ENCODE assay signal across 8 mouse cellular contexts in the genomic region with DNA sequence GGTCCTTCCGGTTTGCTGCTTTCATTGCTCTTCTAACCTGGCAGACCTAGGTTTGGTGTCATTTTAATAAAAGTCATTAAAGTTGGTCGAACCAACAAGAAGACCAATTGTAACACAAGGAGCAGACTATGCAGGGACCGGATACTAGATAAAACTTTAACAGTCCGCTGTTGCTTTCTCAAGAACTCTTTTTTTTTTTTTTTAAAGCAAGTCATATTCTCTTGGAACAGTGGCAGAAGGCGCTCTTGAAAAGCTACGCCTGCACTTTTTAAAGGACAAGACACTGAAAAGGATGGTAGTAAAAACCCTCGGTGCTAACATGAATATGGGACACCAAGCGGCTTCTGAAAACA. TPM values are rescaled to one million over a fixed set of nuclear protein-coding genes. Genes with fewer than 3 reads are reported as not detected.
DNase-seq lines count a peak whose midpoint lies in the region; ATAC-seq and TF ChIP-seq lines count a peak whose summit lies in the region.

No protein-coding gene starts in this region.

- TF ChIP-seq CTCF in forebrain, postnatal 0 days (IDR thresholded peaks at IDR 0.05; ENCODE audit: low read depth), result no peak

- H3K36me3 ChIP-seq in heart, embryonic 12.5 days, result peaks cover 16% of the 10 kb centered on the region
- no peaks in the 10 kb centered on the region; the same call in 1 of the 2 replicates for H3K36me3 ChIP-seq in ES-E14 (ENCODE audit: control insufficient read depth, insufficient read depth, low read length, poor library complexity, severe bottlenecking)
- no peaks in the 10 kb centered on the region for H3K36me3 ChIP-seq in forebrain, postnatal 0 days (ENCODE audit: insufficient read depth)
- H3K36me3 ChIP-seq in macrophage (ENCODE audit: inconsistent target), result peaks cover 12% of the 10 kb centered on the region; the same call in 1 of the 2 replicates

- H3K27ac ChIP-seq in heart, embryonic 12.5 days (ENCODE audit: poor library complexity, severe bottlenecking), result peak overlapping the region; percentile 88
- H3K27ac ChIP-seq in ES-E14 (ENCODE audit: insufficient read depth, low read depth, low read length, poor library complexity, severe bottlenecking), result no peak overlapping the region
- H3K27ac ChIP-seq in forebrain, postnatal 0 days (ENCODE audit: low read depth, low read length), result peak overlapping the region; percentile 58
- H3K27ac ChIP-seq in macrophage, result peak overlapping the region; percentile 72

- WGBS in heart, embryonic 12.5 days, result 6% methylated on average over 8 of the region's 8 CpGs
- WGBS in forebrain, postnatal 0 days, result 6% methylated on average over 8 of the region's 8 CpGs
- under 1% methylated on average over 8 of the region's 8 CpGs for WGBS in macrophage (ENCODE audit: missing documents)

- H3K4me1 ChIP-seq in heart, embryonic 12.5 days (replicated peaks), result peaks cover 11% of the 10 kb centered on the region
- H3K4me1 ChIP-seq in ES-E14 (ENCODE audit: control insufficient read depth in 2 of 2, insufficient read depth in 2 of 2, low read length in 2 of 2, poor library complexity in 1 of 2), result 0 out of 4 replicates have a peak, but pooled peaks cover 0 to 2% of the 10 kb centered on the region in 2 experiments
- no peaks in the 10 kb centered on the region for H3K4me1 ChIP-seq in forebrain, postnatal 0 days (ENCODE audit: insufficient read depth)

- H3K9ac ChIP-seq in heart, embryonic 12.5 days, result peak overlapping the region; percentile 85
- H3K9ac ChIP-seq in ES-E14 (ENCODE audit: insufficient read depth, low read depth, low read length, poor library complexity, severe bottlenecking), result peak overlapping the region; percentile 83
- peak overlapping the region; percentile 64 for H3K9ac ChIP-seq in forebrain, postnatal 0 days

- no peak for ATAC-seq in heart, embryonic 12.5 days (ENCODE audit: insufficient number of reproducible peaks, low FRiP score)
- no peak for ATAC-seq in forebrain, postnatal 0 days

- H3K9me3 ChIP-seq in heart, embryonic 12.5 days (replicated peaks), result no peaks in the 10 kb centered on the region
- H3K9me3 ChIP-seq in ES-E14 (ENCODE audit: control insufficient read depth, insufficient read depth, low read depth, low read length), result no peaks in the 10 kb centered on the region
- H3K9me3 ChIP-seq in forebrain, postnatal 0 days (ENCODE audit: low read length), result no peaks in the 10 kb centered on the region

- DNase-seq in heart, postnatal 10 days, result no peak
- DNase-seq in ES-E14 (ENCODE audit: low read depth, low spot score) (no peak), MN1 (ENCODE audit: low spot score) (no peak)
- DNase-seq in forebrain, postnatal 0 days, result no peak
- DNase-seq in retina, embryonic 14.5 days (ENCODE audit: low spot score), result no peak
- DNase-seq in gastrocnemius, postnatal 10 days, result no peak

- peak overlapping the region; percentile 85 for H3K4me3 ChIP-seq in heart, embryonic 12.5 days
- H3K4me3 ChIP-seq in ES-E14 (ENCODE audit: insufficient read depth in 1 of 2, low read depth in 1 of 2, low read length in 2 of 2, poor library complexity in 1 of 2, severe bottlenecking in 1 of 2) (peak overlapping the region; percentile 91 to 98), macrophage (ENCODE audit: inconsistent target) (peak overlapping the region; percentile 89)
- peak overlapping the region; percentile 74 for H3K4me3 ChIP-seq in forebrain, postnatal 0 days (ENCODE audit: low read depth, low read length)

- in situ Hi-C loops in ES-E14 (cut with MboI; ENCODE audit: low sequenced_read_pairs in 2 of 2, unreplicated experiment in 2 of 2), result no loop called here

- peak overlapping the region; percentile 66 for H3K4me2 ChIP-seq in heart, embryonic 12.5 days
- H3K4me2 ChIP-seq in forebrain, postnatal 0 days (ENCODE audit: low read depth), result peak overlapping the region; percentile 78

- peaks cover 56% of the 10 kb centered on the region for H3K79me2 ChIP-seq in macrophage (ENCODE audit: inconsistent target)

- intact Hi-C loops in heart, postnatal 10 days (cut with DNase I), result no loop called here

- no peaks in the 10 kb centered on the region for H3K27me3 ChIP-seq in heart, embryonic 12.5 days (replicated peaks)
- no peaks in the 10 kb centered on the region for H3K27me3 ChIP-seq in forebrain, postnatal 0 days (ENCODE audit: insufficient read depth, low read length)

TF ChIP-seq in ES-E14, 5 proteins besides CTCF, POLR2A, EP300 and RAD21:
- no peak for TF ChIP-seq MAFK (IDR thresholded peaks at IDR 0.05; ENCODE audit: insufficient read depth, low read depth, low read length)
- no peak for TF ChIP-seq CHD2 (IDR thresholded peaks at IDR 0.05; ENCODE audit: low read depth, low read length)
- TF ChIP-seq ZC3H11A (IDR thresholded peaks at IDR 0.05; ENCODE audit: borderline replicate concordance, low read depth, low read length), result no peak
- no peak for TF ChIP-seq HCFC1 (IDR thresholded peaks at IDR 0.05; ENCODE audit: borderline replicate concordance, insufficient read depth, low read length)
- TF ChIP-seq ZNF384 (IDR thresholded peaks at IDR 0.05; ENCODE audit: low read depth, low read length), result no peak

RNA-seq across cellular contexts. Expression of a gene that starts 0.7 kb away (rescaled TPM):
- 27.3 and 27.8 TPM in 2 replicates for polyA plus RNA-seq in heart, embryonic 12.5 days (2016; fragmentation: Nextera tagmentation; extraction: Ambion mirVana)
- total RNA-seq in heart, postnatal 10 days (2021), result 10 to 100 TPM; 25.8 to 31.8 TPM
- 11.2 and 18.1 TPM in 2 replicates for total RNA-seq in ES-E14 (2012; rRNA removed)
- total RNA-seq in forebrain, postnatal 0 days (2014; rRNA removed), result 9.5 and 9.7 TPM in 2 replicates
- polyA plus RNA-seq in forebrain, postnatal 0 days (2015; fragmentation: Nextera tagmentation; extraction: Ambion mirVana), result 8.2 and 11.2 TPM in 2 replicates
- 100 to 1,000 TPM; 128 to 662 (median 397) TPM for total RNA-seq in macrophage (2018; cell fraction: chromatin; rRNA removed)
- total RNA-seq in macrophage (2018; cell fraction: cytosol; rRNA removed), result 100 to 1,000 TPM in 11 of 26 experiments, 10 to 100 TPM in 15; 44.8 to 155 (median 71.2) TPM
- total RNA-seq in macrophage (2018; cell fraction: nucleus; rRNA removed), result 100 to 1,000 TPM in 22 of 26 experiments, 10 to 100 TPM in 4; 86.0 to 401 (median 201) TPM
- polyA plus RNA-seq in macrophage (2018), result 35.4 to 73.9 TPM (median 66.9 TPM) in 3 replicates
- total RNA-seq in gastrocnemius, postnatal 10 days (2021), result 10 to 100 TPM; 31.8 to 38.5 TPM

RNA-seq across cellular contexts. Expression of a gene that starts 50.2 kb away (rescaled TPM):
- 0.04 TPM in 1 of 2 replicates, not detected in the other for polyA plus RNA-seq in heart, embryonic 12.5 days (2016; fragmentation: Nextera tagmentation; extraction: Ambion mirVana)
- total RNA-seq in heart, postnatal 10 days (2021), result under 1 TPM in 1 of 2 experiments, not detected in 1; 0.07 TPM
- total RNA-seq in ES-E14 (2012; rRNA removed), result 0.09 TPM in 1 of 2 replicates, not detected in the other
- total RNA-seq in forebrain, postnatal 0 days (2014; rRNA removed), result 0.24 TPM in 1 of 2 replicates, not detected in the other
- not detected in 2 replicates for polyA plus RNA-seq in forebrain, postnatal 0 days (2015; fragmentation: Nextera tagmentation; extraction: Ambion mirVana)
- 1 to 10 TPM in 15 of 26 experiments, under 1 TPM in 9, not detected in 2; 0.54 to 4.7 (median 1.2) TPM for total RNA-seq in macrophage (2018; cell fraction: chromatin; rRNA removed)
- 1 to 10 TPM in 1 of 26 experiments, under 1 TPM in 25; 0.13 to 1.2 (median 0.46) TPM for total RNA-seq in macrophage (2018; cell fraction: cytosol; rRNA removed)
- 10 to 100 TPM in 1 of 26 experiments, 1 to 10 TPM in 20, under 1 TPM in 4, not detected in 1; 0.25 to 10.9 (median 2.4) TPM for total RNA-seq in macrophage (2018; cell fraction: nucleus; rRNA removed)
- polyA plus RNA-seq in macrophage (2018), result 0.12 to 0.16 TPM (median 0.13 TPM) in 3 replicates
- under 1 TPM; 0.07 to 0.34 TPM for total RNA-seq in gastrocnemius, postnatal 10 days (2021)
